Mouse (Mus musculus): ENCODE measurements around the gene Gse1. TPM values are rescaled to one million over a fixed set of nuclear protein-coding genes. Genes with fewer than 3 reads are reported as not detected.

Gene Gse1
- total RNA-seq, 1 experiment, result 21.4 TPM

DNA sequence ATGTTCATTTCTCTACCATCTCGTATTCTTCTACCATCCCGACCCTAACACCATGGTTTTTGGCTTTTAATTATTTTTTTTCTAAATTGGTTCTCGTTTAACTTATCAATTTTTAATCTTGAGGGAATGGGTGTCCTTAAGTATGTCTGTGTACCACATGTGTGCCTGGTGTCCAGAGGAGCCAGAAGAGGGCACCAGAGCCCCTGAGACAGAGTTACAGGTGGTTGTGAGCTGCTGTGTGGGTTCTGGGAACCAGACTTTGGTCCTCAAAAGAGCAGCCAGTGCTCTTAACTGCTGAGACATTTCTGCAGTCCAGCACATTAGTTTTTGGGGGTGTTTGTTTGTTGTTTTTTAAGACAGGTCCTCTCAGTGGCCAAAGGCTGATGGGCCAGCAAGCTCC lies 167.6 kb downstream of the Gse1 start:
- H3K36me3 ChIP-seq (ENCODE audit: control insufficient read depth, insufficient read depth, low read length, poor library complexity, severe bottlenecking), result no peaks in the 10 kb centered on the region
- TF ChIP-seq CHD2 (IDR thresholded peaks at IDR 0.05; ENCODE audit: low read depth, low read length) (no peak), ZNF384 (IDR thresholded peaks at IDR 0.05; ENCODE audit: low read depth, low read length) (no peak), ZC3H11A (IDR thresholded peaks at IDR 0.05; ENCODE audit: borderline replicate concordance, low read depth, low read length) (no peak), HCFC1 (IDR thresholded peaks at IDR 0.05; ENCODE audit: borderline replicate concordance, insufficient read depth, low read length) (no peak), MAFK (IDR thresholded peaks at IDR 0.05; ENCODE audit: insufficient read depth, low read depth, low read length) (no peak)
- H3K4me1 ChIP-seq (ENCODE audit: control insufficient read depth in 2 of 2, insufficient read depth in 2 of 2, low read length in 2 of 2, poor library complexity in 1 of 2), result peaks cover 0 to 5% of the 10 kb centered on the region in 2 experiments; a peak in 1 of 4 replicates
- no peak for DNase-seq (ENCODE audit: low read depth, low spot score)
- no peak overlapping the region for H3K4me3 ChIP-seq (ENCODE audit: insufficient read depth in 1 of 2, low read depth in 1 of 2, low read length in 2 of 2, poor library complexity in 1 of 2, severe bottlenecking in 1 of 2)
- no peak overlapping the region for H3K27ac ChIP-seq (ENCODE audit: insufficient read depth, low read depth, low read length, poor library complexity, severe bottlenecking)
- H3K9me3 ChIP-seq (ENCODE audit: control insufficient read depth, insufficient read depth, low read depth, low read length), result no peaks in the 10 kb centered on the region
- no peak overlapping the region for H3K9ac ChIP-seq (ENCODE audit: insufficient read depth, low read depth, low read length, poor library complexity, severe bottlenecking)
- in situ Hi-C loops (cut with MboI; ENCODE audit: low sequenced_read_pairs in 2 of 2, unreplicated experiment in 2 of 2), result no loop called here

DNA sequence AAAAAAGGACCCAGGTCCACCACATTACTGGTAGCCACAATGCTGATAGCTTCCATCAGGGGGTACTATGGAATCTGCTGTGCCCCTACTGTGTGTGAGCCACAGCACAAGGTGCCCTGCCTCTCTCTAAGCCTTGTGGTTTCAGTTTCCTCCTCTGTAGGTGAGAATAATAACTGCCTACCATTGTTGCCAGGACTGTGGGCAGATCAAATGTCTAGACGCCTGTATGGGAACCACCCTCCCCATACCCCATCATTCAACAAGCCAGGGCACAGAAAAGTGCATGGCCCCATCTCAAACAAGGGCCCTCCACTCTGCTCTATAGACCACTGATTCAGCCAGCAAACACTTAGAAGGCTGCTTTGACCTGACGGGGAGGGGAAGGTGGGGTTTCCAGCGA lies 168.5 kb downstream of the Gse1 start:
- Histone ChIP-seq H3K4me3 (ENCODE audit: insufficient read depth in 1 of 2, low read depth in 1 of 2, low read length in 2 of 2, poor library complexity in 1 of 2, severe bottlenecking in 1 of 2) (no peak overlapping the region), H3K27ac (ENCODE audit: insufficient read depth, low read depth, low read length, poor library complexity, severe bottlenecking) (no peak overlapping the region), H3K36me3 (ENCODE audit: control insufficient read depth, insufficient read depth, low read length, poor library complexity, severe bottlenecking) (no peaks in the 10 kb centered on the region), H3K9me3 (ENCODE audit: control insufficient read depth, insufficient read depth, low read depth, low read length) (no peaks in the 10 kb centered on the region), H3K9ac (ENCODE audit: insufficient read depth, low read depth, low read length, poor library complexity, severe bottlenecking) (no peak overlapping the region), H3K4me1 (ENCODE audit: control insufficient read depth in 2 of 2, insufficient read depth in 2 of 2, low read length in 2 of 2, poor library complexity in 1 of 2) (peaks cover 0 to 5% of the 10 kb centered on the region in 2 experiments; a peak in 1 of 4 replicates)
- DNase-seq (ENCODE audit: low read depth, low spot score), result no peak
- no peak for TF ChIP-seq CHD2 (IDR thresholded peaks at IDR 0.05; ENCODE audit: low read depth, low read length)
- no peak for TF ChIP-seq HCFC1 (IDR thresholded peaks at IDR 0.05; ENCODE audit: borderline replicate concordance, insufficient read depth, low read length)
- no peak for TF ChIP-seq ZC3H11A (IDR thresholded peaks at IDR 0.05; ENCODE audit: borderline replicate concordance, low read depth, low read length)
- TF ChIP-seq MAFK (IDR thresholded peaks at IDR 0.05; ENCODE audit: insufficient read depth, low read depth, low read length), result no peak
- no peak for TF ChIP-seq ZNF384 (IDR thresholded peaks at IDR 0.05; ENCODE audit: low read depth, low read length)
- in situ Hi-C loops (cut with MboI; ENCODE audit: low sequenced_read_pairs in 2 of 2, unreplicated experiment in 2 of 2), result no loop called here

DNA sequence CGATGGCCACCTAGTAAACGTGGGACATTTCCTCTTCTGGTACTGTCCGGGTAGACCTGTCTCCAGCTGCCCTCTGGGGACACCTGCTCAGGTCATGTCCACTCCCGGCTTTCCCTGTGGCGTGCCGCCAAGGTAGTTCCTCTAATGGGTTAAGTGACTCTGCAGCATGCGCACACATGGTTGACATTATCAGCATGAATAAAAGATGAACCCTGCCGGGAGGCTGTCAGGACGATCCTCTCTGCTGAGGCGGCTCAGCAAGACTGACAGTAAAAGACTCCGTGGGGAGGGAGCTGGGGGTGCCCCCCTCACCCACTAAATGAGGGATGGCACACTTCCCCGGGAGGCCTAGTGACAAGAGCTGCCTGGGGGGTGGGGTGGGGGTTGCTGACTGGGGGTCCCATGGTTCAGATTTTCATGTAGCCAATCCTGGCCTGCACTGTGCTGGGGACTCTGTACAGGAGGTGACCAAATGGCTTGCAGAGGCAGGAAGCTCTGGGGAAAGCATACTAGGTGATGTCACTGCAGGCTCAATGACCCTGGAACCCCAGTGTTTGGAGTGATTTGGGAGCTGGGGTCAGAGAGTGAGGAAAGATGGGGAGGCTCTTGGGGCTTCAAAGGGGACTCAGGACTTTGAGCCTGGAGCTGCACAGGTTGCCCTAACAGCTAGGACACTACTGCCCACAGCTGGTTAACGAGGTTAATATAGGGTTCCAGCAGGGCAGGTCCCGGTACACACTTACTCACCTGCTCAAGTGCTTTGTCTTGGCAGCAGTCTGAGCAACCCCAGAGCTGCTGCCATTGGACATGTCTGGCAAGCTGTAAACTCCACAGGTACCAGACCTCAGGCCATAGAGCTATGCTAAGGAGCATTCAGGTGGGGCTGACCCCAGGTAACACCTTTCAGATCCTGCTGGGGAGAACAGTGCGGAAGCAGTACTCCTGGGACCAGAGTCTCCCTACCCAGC lies 169.5 kb downstream of the Gse1 start:
- DNase-seq (ENCODE audit: low read depth, low spot score), result no peak
- Histone ChIP-seq H3K27ac (ENCODE audit: insufficient read depth, low read depth, low read length, poor library complexity, severe bottlenecking) (no peak overlapping the region), H3K9me3 (ENCODE audit: control insufficient read depth, insufficient read depth, low read depth, low read length) (no peaks in the 10 kb centered on the region), H3K9ac (ENCODE audit: insufficient read depth, low read depth, low read length, poor library complexity, severe bottlenecking) (no peak overlapping the region), H3K36me3 (ENCODE audit: control insufficient read depth, insufficient read depth, low read length, poor library complexity, severe bottlenecking) (no peaks in the 10 kb centered on the region), H3K4me1 (ENCODE audit: control insufficient read depth in 2 of 2, insufficient read depth in 2 of 2, low read length in 2 of 2, poor library complexity in 1 of 2) (peaks cover 0 to 5% of the 10 kb centered on the region in 2 experiments; a peak in 1 of 4 replicates), H3K4me3 (ENCODE audit: insufficient read depth in 1 of 2, low read depth in 1 of 2, low read length in 2 of 2, poor library complexity in 1 of 2, severe bottlenecking in 1 of 2) (no peak overlapping the region)
- TF ChIP-seq ZNF384 (IDR thresholded peaks at IDR 0.05; ENCODE audit: low read depth, low read length) (no peak), ZC3H11A (IDR thresholded peaks at IDR 0.05; ENCODE audit: borderline replicate concordance, low read depth, low read length) (no peak), HCFC1 (IDR thresholded peaks at IDR 0.05; ENCODE audit: borderline replicate concordance, insufficient read depth, low read length) (no peak), CHD2 (IDR thresholded peaks at IDR 0.05; ENCODE audit: low read depth, low read length) (no peak), MAFK (IDR thresholded peaks at IDR 0.05; ENCODE audit: insufficient read depth, low read depth, low read length) (no peak)
- in situ Hi-C loops (cut with MboI; ENCODE audit: low sequenced_read_pairs in 2 of 2, unreplicated experiment in 2 of 2), result no loop called here

GRCm38 (mm10) chr8:120399212-120399934 lies 171.1 kb downstream of the Gse1 start:
- no peaks in the 10 kb centered on the region for H3K36me3 ChIP-seq (ENCODE audit: control insufficient read depth, insufficient read depth, low read length, poor library complexity, severe bottlenecking)
- no peak for DNase-seq (ENCODE audit: low read depth, low spot score)
- TF ChIP-seq MAFK (IDR thresholded peaks at IDR 0.05; ENCODE audit: insufficient read depth, low read depth, low read length), result no peak
- no peak for TF ChIP-seq ZC3H11A (IDR thresholded peaks at IDR 0.05; ENCODE audit: borderline replicate concordance, low read depth, low read length)
- TF ChIP-seq HCFC1 (IDR thresholded peaks at IDR 0.05; ENCODE audit: borderline replicate concordance, insufficient read depth, low read length), result no peak
- TF ChIP-seq CHD2 (IDR thresholded peaks at IDR 0.05; ENCODE audit: low read depth, low read length), result no peak
- TF ChIP-seq ZNF384 (IDR thresholded peaks at IDR 0.05; ENCODE audit: low read depth, low read length), result no peak
- in situ Hi-C loops (cut with MboI; ENCODE audit: low sequenced_read_pairs in 2 of 2, unreplicated experiment in 2 of 2), result no loop called here
- H3K9me3 ChIP-seq (ENCODE audit: control insufficient read depth, insufficient read depth, low read depth, low read length), result no peaks in the 10 kb centered on the region
- H3K4me1 ChIP-seq (ENCODE audit: control insufficient read depth in 2 of 2, insufficient read depth in 2 of 2, low read length in 2 of 2, poor library complexity in 1 of 2), result peaks cover 0 to 5% of the 10 kb centered on the region in 2 experiments; a peak in 1 of 4 replicates
- no peak overlapping the region for H3K27ac ChIP-seq (ENCODE audit: insufficient read depth, low read depth, low read length, poor library complexity, severe bottlenecking)
- H3K4me3 ChIP-seq (ENCODE audit: insufficient read depth in 1 of 2, low read depth in 1 of 2, low read length in 2 of 2, poor library complexity in 1 of 2, severe bottlenecking in 1 of 2), result peak overlapping the region; percentile 32 to 33; a peak in 3 of 4 replicates
- H3K9ac ChIP-seq (ENCODE audit: insufficient read depth, low read depth, low read length, poor library complexity, severe bottlenecking), result no peak overlapping the region
